Mouse (Mus musculus) midbrain, embryonic 11.5 days (tissue): ENCODE results near the gene Dennd6b. TPM values are rescaled to one million over a fixed set of nuclear protein-coding genes. Genes with fewer than 3 reads are reported as not detected.
A peak's percentile ranks its signal among the peaks of the same experiment; 100 is the strongest.

Experiments used
- ATAC-seq: fragments of 200-750 bp; cut with Nextera tagmentation; 2 replicates; pipeline ENCODE4 v1.8.0; 2017; ENCODE audit warnings: moderate TSS enrichment, moderate library complexity; ENCODE audit not compliant: low FRiP score
- DNase-seq: peaks from one replicate; pipeline ENCODE4 v3.0.0; 2015; ENCODE audit warnings: low spot score; ENCODE audit errors: missing footprints
- H3K27ac ChIP-seq: fragments of 300-500 bp; sonication (generic); 2 replicates; pipeline ENCODE4 v1.5.1; 2014; ENCODE audit warnings: low read depth, low read length
- H3K27me3 ChIP-seq: fragments of 300-500 bp; sonication (generic); 2 replicates; pipeline ENCODE4 v1.6.1; 2014; ENCODE audit warnings: mild to moderate bottlenecking, low read length, moderate library complexity, mixed read lengths; ENCODE audit not compliant: control insufficient read depth, insufficient read depth
- H3K36me3 ChIP-seq: fragments of 300-500 bp; sonication (generic); 2 replicates; pipeline ENCODE4 v1.6.1; 2014; ENCODE audit warnings: mild to moderate bottlenecking, low read length, moderate library complexity, mixed read lengths; ENCODE audit not compliant: control insufficient read depth, insufficient read depth
- H3K4me1 ChIP-seq: fragments of 300-500 bp; sonication (generic); 2 replicates; pipeline ENCODE4 v1.6.1; 2014; ENCODE audit warnings: low read length; ENCODE audit not compliant: control insufficient read depth, insufficient read depth
- H3K4me2 ChIP-seq: fragments of 300-500 bp; sonication (generic); 2 replicates; pipeline ENCODE4 v1.6.1; 2014; ENCODE audit warnings: mild to moderate bottlenecking, moderate library complexity
- H3K4me3 ChIP-seq: fragments of 300-500 bp; sonication (generic); 2 replicates; pipeline ENCODE4 v1.5.1; 2014; ENCODE audit warnings: low read depth, low read length
- H3K9ac ChIP-seq: fragments of 300-500 bp; sonication (generic); 2 replicates; pipeline ENCODE4 v1.6.1; 2014; ENCODE audit warnings: low read length
- H3K9me3 ChIP-seq: fragments of 300-500 bp; sonication (generic); 2 replicates; pipeline ENCODE4 v1.6.1; 2016; ENCODE audit warnings: low read length; ENCODE audit not compliant: control insufficient read depth
- WGBS: fragments of 180-500 bp; shearing (Covaris S2); extraction: QIAGEN DNeasy Blood & Tissue Kit; methylation state at CpG from one replicate; pipeline ENCODE4 v1.1.7; 2014; 5-methylcytosine and 5-hydroxymethylcytosine counted together
- polyA plus RNA-seq: library from polyadenylated mRNA; unstranded; fragments of >200 nt; fragmentation: Nextera tagmentation; extraction: Ambion mirVana; gene quantifications from 2 replicates; pipeline ENCODE4 v1.2.1, GENCODE M21; 2014

Gene Dennd6b
- polyA plus RNA-seq, 1 experiment from 2014 or later, result 26.6 TPM

- peaks cover 8% of the 10 kb centered on the region; the same call in 1 of the 2 replicates for H3K27me3 ChIP-seq
- peak overlapping the region; percentile 80 for H3K9ac ChIP-seq
- no peaks in the 10 kb centered on the region for H3K9me3 ChIP-seq
- ATAC-seq (peak; percentile 12; the same call in 1 of the 2 replicates), DNase-seq (no peak)
- H3K36me3 ChIP-seq, result peaks cover 4% of the 10 kb centered on the region
- H3K4me2 ChIP-seq, result peak overlapping the region; percentile 81
- peak overlapping the region; percentile 59 for H3K4me3 ChIP-seq
- H3K4me1 ChIP-seq, result peaks cover 47% of the 10 kb centered on the region
- WGBS, result 1% methylated on average over 13 of the region's 13 CpGs
- peak overlapping the region; percentile 81; the same call in 1 of the 2 replicates for H3K27ac ChIP-seq
These were observed 46.3 kb downstream of the Dennd6b start for GRCm38 (mm10) chr15:89150041-89150390.

GRCm38 (mm10) chr15:89149271-89150040 lies 46.8 kb downstream of the Dennd6b start, which contains the start of gene Mapk11:
Mapk11 (minus strand) TSS chr15:89149628.
- Histone ChIP-seq H3K36me3 (peaks cover 6% of the 10 kb centered on the region), H3K27ac (peak within 1 kb of the TSS; percentile 81), H3K27me3 (peaks cover 8% of the 10 kb centered on the region; the same call in 1 of the 2 replicates), H3K9me3 (no peaks in the 10 kb centered on the region), H3K9ac (peak within 1 kb of the TSS; percentile 80), H3K4me1 (peaks cover 47% of the 10 kb centered on the region), H3K4me3 (peak within 1 kb of the TSS; percentile 59), H3K4me2 (peak within 1 kb of the TSS; percentile 81)
- peak; percentile 63 for ATAC-seq
- 2% methylated on average over 48 of the region's 61 CpGs for WGBS
- DNase-seq, result peak; percentile 95

GRCm38 (mm10) chr15:89148496-89149270 lies 47.6 kb downstream of the Dennd6b start:
- ATAC-seq, result 0 out of 2 replicates have a peak, but pooled peaks have one; percentile 5
- Histone ChIP-seq H3K9ac (peak overlapping the region; percentile 80), H3K36me3 (peaks cover 8% of the 10 kb centered on the region), H3K4me1 (peaks cover 47% of the 10 kb centered on the region), H3K9me3 (no peaks in the 10 kb centered on the region), H3K27ac (peak overlapping the region; percentile 81), H3K4me2 (peak overlapping the region; percentile 81), H3K27me3 (peaks cover 8% of the 10 kb centered on the region; the same call in 1 of the 2 replicates), H3K4me3 (peak overlapping the region; percentile 59)
- DNase-seq, result peak; percentile 96
- whole genome bisulfite sequencing, result 4% methylated on average over 24 of the region's 25 CpGs

- peaks cover 10% of the 10 kb centered on the region for H3K36me3 ChIP-seq
- DNase-seq, result peak; percentile 88
- H3K27me3 ChIP-seq, result peaks cover 8% of the 10 kb centered on the region; the same call in 1 of the 2 replicates
- H3K27ac ChIP-seq, result no peak overlapping the region
- H3K4me2 ChIP-seq, result peak overlapping the region; percentile 81
- no peaks in the 10 kb centered on the region for H3K9me3 ChIP-seq
- 38% methylated on average over 4 of the region's 4 CpGs for WGBS
- H3K4me1 ChIP-seq, result peaks cover 46% of the 10 kb centered on the region
- H3K9ac ChIP-seq, result peak overlapping the region; percentile 80
- no peak for ATAC-seq
- peak overlapping the region; percentile 59 for H3K4me3 ChIP-seq
These were observed 48.4 kb downstream of the Dennd6b start for GRCm38 (mm10) chr15:89147895-89148294.

- H3K4me3 ChIP-seq, result peak overlapping the region; percentile 59
- peaks cover 10% of the 10 kb centered on the region for H3K36me3 ChIP-seq
- DNase-seq (peak; percentile 90), ATAC-seq (no peak)
- H3K9me3 ChIP-seq, result no peaks in the 10 kb centered on the region
- peaks cover 42% of the 10 kb centered on the region for H3K4me1 ChIP-seq
- H3K9ac ChIP-seq, result 0 out of 2 replicates have a peak overlapping the region, but pooled peaks have one; percentile 54
- H3K4me2 ChIP-seq, result peak overlapping the region; percentile 81
- no peak overlapping the region for H3K27ac ChIP-seq
- H3K27me3 ChIP-seq, result peaks cover 8% of the 10 kb centered on the region; the same call in 1 of the 2 replicates
- WGBS, result 18% methylated on average over 10 of the region's 10 CpGs
These were observed 48.8 kb downstream of the Dennd6b start for GRCm38 (mm10) chr15:89147456-89147855.

DNA sequence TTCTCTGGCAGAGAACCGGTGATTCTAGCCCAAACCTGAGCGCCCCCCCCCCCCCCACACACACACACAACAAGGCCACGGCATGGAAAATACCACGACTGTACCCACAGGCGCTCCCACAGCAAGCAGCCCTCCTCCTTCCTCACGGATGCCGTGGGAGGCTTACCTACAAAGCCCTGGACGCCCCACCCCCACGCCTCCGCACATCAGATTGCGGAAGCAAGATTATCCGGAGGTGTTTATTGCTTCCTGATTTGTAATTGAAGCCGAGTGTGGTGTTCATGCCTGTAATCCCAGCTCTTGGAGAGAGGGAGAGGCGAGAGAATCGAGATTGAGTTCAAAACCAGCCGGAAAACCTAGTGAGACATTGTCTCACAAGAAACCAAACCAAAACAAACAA lies 49.3 kb downstream of the Dennd6b start:
- Histone ChIP-seq H3K4me2 (peak overlapping the region; percentile 81), H3K36me3 (peaks cover 10% of the 10 kb centered on the region), H3K9ac (peak overlapping the region; percentile 54), H3K27me3 (peaks cover 8% of the 10 kb centered on the region; the same call in 1 of the 2 replicates), H3K4me1 (peaks cover 37% of the 10 kb centered on the region), H3K9me3 (no peaks in the 10 kb centered on the region), H3K4me3 (peak overlapping the region; percentile 59), H3K27ac (no peak overlapping the region)
- ATAC-seq (no peak), DNase-seq (peak; percentile 91)
- 12% methylated on average over 16 of the region's 16 CpGs for WGBS

- ATAC-seq, result peak; percentile 19; the same call in 1 of the 2 replicates
- H3K9me3 ChIP-seq, result no peaks in the 10 kb centered on the region
- peak overlapping the region; percentile 54 for H3K9ac ChIP-seq
- H3K4me3 ChIP-seq, result peak overlapping the region; percentile 59
- H3K4me2 ChIP-seq, result peak overlapping the region; percentile 81
- peaks cover 34% of the 10 kb centered on the region for H3K4me1 ChIP-seq
- peaks cover 10% of the 10 kb centered on the region for H3K36me3 ChIP-seq
- peaks cover 8% of the 10 kb centered on the region; the same call in 1 of the 2 replicates for H3K27me3 ChIP-seq
- peak; percentile 94 for DNase-seq
- WGBS, result 2% methylated on average over 27 of the region's 27 CpGs
- H3K27ac ChIP-seq, result no peak overlapping the region
These were observed 49.8 kb downstream of the Dennd6b start for GRCm38 (mm10) chr15:89146537-89146936.

DNA sequence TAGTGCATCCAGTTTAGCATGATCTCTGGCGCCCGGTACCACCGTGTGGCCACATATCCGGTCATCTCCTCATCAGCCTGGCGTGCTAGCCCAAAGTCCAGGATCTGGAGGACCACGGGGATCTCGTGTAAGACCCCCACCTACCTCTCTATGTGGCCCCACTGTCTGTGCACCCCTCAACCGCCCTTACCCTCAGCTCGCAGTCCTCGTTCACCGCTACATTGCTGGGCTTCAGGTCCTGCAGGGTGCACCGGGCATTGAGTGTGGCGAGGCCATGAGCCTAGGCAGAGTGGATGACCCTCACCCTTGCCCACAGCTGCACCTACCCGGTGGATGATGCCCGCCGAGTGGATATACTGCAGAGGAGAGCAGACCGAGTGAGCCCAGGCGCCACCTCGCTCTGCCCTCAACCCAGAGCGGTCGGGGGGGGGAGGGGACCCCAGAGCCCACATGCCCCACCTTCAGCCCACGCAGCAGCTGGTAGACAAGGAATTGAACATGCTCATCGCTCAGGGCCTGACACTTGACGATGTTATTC lies 50.4 kb downstream of the Dennd6b start:
- ATAC-seq (no peak), DNase-seq (no peak)
- no peak overlapping the region for H3K4me3 ChIP-seq
- H3K36me3 ChIP-seq, result peaks cover 10% of the 10 kb centered on the region
- peaks cover 38% of the 10 kb centered on the region for H3K4me1 ChIP-seq
- 81% methylated on average over 24 of the region's 24 CpGs for WGBS
- H3K27me3 ChIP-seq, result peaks cover 8% of the 10 kb centered on the region; the same call in 1 of the 2 replicates
- no peak overlapping the region for H3K27ac ChIP-seq
- H3K9ac ChIP-seq, result no peak overlapping the region
- H3K9me3 ChIP-seq, result no peaks in the 10 kb centered on the region
- H3K4me2 ChIP-seq, result peak overlapping the region; percentile 81; the same call in 1 of the 2 replicates
